Mouse (Mus musculus): Measurements from ENCODE around the gene Madcam1.

Madcam1 gene

DNA sequence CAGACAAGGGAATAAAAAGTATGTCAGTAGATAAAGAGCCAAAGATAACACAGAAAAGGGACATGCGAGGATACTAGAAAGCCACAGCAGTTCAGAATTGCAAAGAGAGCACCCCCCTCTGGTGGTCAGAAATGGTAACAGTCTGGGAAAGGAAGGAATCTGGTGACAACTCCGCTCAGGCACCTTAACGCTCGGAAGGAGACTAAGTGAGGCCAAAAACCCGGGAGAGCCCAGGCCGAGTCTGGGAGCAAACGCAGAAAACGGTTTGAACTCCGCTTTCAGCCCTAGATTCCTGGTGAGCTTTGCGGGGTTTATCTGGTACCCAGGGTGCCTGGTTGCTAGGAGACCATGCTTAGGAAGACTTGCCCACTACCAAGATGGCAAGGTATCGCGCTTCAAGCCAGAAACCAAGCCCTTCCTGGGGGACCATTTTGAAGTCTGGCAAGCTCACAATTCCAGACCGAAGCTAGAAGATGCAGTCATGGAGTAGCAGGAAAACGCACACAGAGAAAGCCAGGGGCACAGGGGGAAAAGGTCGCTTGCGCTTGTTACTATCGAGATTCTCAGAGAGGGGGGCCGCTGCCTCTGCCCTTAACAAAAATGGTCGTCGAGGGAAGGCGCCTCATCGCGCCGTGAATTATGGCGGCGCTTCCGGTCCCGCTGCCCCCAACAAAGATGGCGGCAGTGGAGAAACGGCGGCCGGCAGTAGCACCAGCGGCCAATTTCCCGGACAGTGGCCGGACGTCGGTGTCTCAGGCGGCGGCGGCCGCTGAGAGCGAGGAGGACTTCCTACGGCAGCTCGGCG lies 4.6 kb downstream of the Madcam1 start, which contains the start of gene Tpgs1:
Gene Tpgs1 (plus strand): TSS at position 599 of the 805 bp plus-strand sequence.
- peak; percentile 92 to 94 for DNase-seq

GRCm38 (mm10) chr10:79669576-79670057 lies 5.3 kb downstream of the Madcam1 start:
- DNase-seq, result peak; percentile 83 to 85

GRCm38 (mm10) chr10:79670071-79670888 lies 5.9 kb downstream of the Madcam1 start:
- DNase-seq, result no peak

DNA sequence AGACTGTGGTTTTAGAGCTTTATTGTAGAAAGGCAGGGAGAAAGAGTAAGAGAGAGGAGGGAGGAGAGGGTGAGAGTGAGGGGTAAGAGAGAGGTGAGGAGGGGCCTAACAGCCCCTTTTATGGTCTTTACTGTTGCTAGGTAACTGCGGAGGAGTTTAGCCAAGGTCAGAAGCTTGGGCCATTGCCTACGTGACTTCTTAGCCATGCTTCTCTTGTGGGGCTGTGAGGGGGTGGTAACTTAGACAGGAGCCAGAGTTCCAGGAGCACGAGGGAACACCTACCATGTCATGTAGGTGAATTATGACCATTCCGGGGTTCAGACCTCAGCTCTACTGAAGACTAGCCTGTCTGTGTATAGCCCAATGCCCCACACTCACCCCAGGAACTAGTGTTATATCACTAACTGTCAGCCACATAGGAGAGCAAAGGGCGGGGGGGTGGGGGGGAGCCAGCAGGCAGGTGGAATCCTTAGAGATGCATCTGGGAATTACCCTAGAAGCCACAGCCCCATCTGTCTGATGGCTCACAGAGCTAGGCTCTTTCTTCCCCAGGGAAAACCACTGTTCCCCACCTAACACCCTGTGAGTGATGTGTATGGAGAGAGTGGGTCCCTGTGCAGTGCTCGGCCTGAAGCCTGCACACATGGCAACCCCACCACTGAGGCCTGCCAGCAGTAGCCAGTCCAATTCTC lies 7.2 kb downstream of the Madcam1 start:
- DNase-seq, result no peak

DNA sequence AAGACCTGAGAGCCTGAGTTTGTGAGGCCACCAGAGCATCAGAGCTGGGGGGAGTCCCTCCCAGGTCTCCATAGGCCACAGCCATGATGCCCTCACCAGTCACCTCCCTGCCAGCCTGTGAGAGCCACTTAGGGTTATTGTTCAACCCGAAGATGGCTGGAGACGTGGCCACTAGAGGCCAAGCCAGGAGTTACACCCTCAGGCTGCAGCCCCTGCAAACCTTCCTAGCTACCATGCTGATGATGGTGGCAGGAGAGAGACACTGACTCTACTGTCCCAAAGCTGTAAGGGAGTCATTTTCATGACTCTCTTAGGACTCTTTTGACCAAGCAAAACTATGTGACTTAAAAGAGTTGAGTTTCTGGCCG lies 7.7 kb downstream of the Madcam1 start:
- peak in 1 of 2 experiments; percentile 16 for DNase-seq

- DNase-seq, result peak in 1 of 2 experiments; percentile 10
Observed at GRCm38 (mm10) chr10:79673054-79673453, 8.7 kb downstream of the Madcam1 start.

DNA sequence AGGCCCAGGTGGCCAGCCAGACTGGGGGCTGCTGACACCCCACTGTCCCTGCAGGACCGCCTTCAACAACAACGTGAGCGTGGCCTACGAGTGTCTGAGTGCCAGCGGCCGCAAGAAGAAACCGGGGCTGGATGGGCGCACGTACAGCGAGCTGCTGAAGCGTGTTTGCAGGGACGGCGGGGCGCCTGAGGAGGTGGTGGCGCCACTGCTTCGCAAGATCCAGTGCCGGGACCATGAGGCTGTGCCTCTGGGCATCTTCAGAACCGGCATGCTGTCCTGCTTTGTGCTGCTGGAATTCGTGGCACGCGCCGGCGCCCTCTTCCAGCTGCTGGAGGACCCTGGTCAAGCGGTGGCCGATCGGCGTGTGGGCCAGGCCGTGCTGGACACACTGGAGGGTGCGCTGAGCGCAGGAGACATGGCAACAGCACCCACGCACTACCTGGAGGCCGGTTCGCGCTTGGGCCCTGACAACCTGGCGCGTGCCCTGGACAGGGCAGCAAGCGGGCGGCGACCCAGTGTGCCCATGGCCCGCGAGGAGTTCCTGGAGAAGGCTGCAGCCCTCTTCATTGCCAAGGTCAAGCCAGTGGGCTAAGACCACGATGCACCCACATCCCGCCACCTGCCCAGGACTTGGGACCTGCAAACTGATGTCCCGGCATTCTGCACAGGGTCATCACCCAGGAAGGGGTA lies 11.1 kb downstream of the Madcam1 start:
- peak in 1 of 2 experiments; percentile 18 for DNase-seq

GRCm38 (mm10) chr10:79680606-79681495 lies 16.5 kb downstream of the Madcam1 start:
- DNase-seq, result peak in 1 of 2 experiments; percentile 27

- peak; percentile 99 to 100 for DNase-seq
Observed at GRCm38 (mm10) chr10:79681591-79682245, 17.4 kb downstream of the Madcam1 start, which contains the start of gene Cdc34. Gene Cdc34, plus strand, starts transcription at chr10:79682195.

DNA sequence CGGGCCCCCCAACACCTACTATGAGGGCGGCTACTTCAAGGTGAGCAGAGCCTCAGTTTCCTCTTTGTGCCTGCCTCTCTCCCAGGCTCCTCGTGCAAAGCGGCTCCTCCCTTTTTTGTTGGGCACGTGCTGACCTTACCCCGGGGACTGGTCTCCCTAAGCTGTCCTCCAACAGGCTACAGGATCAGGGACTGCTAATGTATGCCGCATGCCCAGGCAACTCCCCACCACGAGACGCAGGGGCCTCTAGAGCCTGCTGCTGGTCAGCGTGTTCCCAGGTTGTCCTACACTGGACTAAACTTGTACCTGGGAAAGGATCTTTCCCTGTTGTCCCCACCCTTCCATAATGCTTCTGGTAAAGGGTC lies 18.2 kb downstream of the Madcam1 start:
- peak in 1 of 2 experiments; percentile 39 for DNase-seq

- peak in 1 of 2 experiments; percentile 56 for DNase-seq
Observed at GRCm38 (mm10) chr10:79682916-79683582, 18.7 kb downstream of the Madcam1 start.

- DNase-seq, result peak; percentile 19 to 21
Observed at GRCm38 (mm10) chr10:79683726-79684640, 19.6 kb downstream of the Madcam1 start.

DNA sequence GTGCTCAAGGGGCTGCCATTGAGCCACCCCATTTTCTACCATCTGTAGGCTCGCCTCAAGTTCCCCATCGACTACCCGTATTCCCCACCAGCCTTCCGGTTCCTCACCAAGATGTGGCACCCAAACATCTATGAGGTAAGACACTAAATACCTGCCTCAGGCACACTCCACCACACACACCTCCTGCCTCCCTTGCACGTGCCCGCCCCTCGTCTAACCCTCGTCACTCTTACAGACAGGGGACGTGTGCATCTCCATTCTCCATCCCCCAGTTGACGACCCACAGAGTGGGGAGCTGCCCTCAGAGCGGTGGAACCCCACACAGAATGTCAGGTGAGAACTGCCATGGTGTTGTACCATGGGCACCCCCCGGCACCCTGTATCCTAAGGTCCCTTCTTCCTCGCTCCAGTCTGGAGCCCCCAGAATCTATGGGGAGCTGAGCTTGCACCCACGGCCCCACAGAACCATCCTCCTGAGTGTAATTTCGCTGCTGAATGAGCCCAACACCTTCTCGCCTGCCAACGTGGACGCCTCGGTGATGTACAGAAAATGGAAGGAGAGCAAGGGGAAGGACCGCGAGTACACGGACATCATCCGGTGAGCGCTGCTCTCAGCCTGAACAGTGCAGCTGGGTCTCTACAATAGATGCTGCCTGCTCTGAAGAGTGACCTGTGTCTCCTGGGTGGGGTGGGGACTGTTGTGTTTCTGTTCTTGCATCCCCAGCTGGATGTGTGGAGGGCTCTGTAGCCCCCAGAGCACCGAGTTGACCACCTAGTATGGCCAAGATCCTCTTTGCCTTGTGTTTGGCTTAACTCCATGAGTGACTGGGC lies 20.6 kb downstream of the Madcam1 start:
- no peak for DNase-seq

GRCm38 (mm10) chr10:79686219-79686618 lies 21.9 kb downstream of the Madcam1 start:
- no peak for DNase-seq

- DNase-seq, result no peak
Observed at GRCm38 (mm10) chr10:79686691-79687090, 22.3 kb downstream of the Madcam1 start.

DNA sequence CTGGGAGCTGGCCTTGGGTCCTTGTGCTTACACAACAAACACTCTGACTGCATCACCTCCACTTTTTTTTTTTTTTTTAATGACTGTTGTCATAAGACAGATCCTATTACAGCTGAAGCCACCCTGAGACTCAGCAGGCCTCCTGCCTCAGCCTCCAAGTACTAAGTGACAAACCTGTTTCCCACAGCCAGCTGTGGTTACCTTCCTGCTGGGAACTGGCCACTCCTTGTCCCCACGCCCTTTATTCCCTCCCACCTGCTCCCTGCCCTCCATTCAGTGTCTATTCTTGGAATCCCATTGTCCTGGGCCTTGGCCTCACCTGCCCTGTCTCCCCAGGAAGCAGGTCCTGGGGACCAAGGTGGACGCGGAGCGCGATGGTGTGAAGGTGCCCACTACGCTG lies 23.2 kb downstream of the Madcam1 start:
- DNase-seq, result no peak

DNA sequence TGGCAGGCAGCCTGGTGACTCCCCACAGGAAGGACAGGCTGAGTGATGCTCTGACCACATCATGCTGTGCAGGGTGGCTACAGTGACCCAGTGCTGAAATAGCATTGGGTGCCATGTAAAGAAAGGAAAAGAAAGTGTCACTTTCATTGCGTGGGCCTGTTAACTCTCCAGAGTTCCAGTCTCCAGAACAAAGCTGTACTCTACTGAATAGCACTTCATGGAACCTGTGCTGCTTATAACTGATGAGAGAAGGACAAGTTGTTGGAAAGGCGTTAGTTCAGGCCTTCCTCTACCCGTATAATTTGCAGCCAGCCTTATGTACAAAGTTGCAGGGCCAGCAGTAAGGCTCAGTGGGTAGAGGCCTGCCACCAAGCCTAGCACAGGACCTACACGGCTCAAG lies 24.4 kb downstream of the Madcam1 start, which contains the start of gene Gzmm:
Gene Gzmm (plus strand): TSS at position 301 of the 400 bp plus-strand sequence.
- DNase-seq, result no peak

- DNase-seq, result no peak
Observed at GRCm38 (mm10) chr10:79689178-79689577, 24.8 kb downstream of the Madcam1 start.
